Mouse (Mus musculus) hindbrain, embryonic 10.5 days (tissue): Measurements from ENCODE around the gene Phox2b. TPM values are rescaled to one million over a fixed set of nuclear protein-coding genes. Genes with fewer than 3 reads are reported as not detected.

Experiments used
- DNase-seq: peaks from one replicate; pipeline ENCODE4 v3.0.0-alpha.2; 2017; ENCODE audit warnings: low spot score
- H3K27ac ChIP-seq: fragments of 300-500 bp; sonication (generic); 2 replicates; pipeline ENCODE4 v1.5.1; 2016; ENCODE audit warnings: mild to moderate bottlenecking, moderate library complexity
- H3K27me3 ChIP-seq: fragments of 300-500 bp; sonication (generic); 2 replicates; pipeline ENCODE4 v1.6.1; 2016; ENCODE audit warnings: mild to moderate bottlenecking; ENCODE audit not compliant: poor library complexity, insufficient read depth, severe bottlenecking
- H3K36me3 ChIP-seq: fragments of 300-500 bp; sonication (generic); 2 replicates; pipeline ENCODE4 v1.6.1; 2016; ENCODE audit warnings: mild to moderate bottlenecking, moderate library complexity
- H3K4me1 ChIP-seq: fragments of 300-500 bp; sonication (generic); replicated peaks from 2 replicates; pipeline ENCODE4 v1.6.1; 2016; ENCODE audit warnings: mild to moderate bottlenecking
- H3K4me3 ChIP-seq: fragments of 300-500 bp; sonication (generic); 2 replicates; pipeline ENCODE4 v1.5.1; 2016; ENCODE audit warnings: mild to moderate bottlenecking, moderate library complexity
- H3K9me3 ChIP-seq: fragments of 300-500 bp; sonication (generic); 2 replicates; pipeline ENCODE4 v1.6.1; 2016; ENCODE audit warnings: mild to moderate bottlenecking, moderate library complexity
- WGBS: fragments of 180-500 bp; shearing (Covaris S2); methylation state at CpG from one replicate; pipeline ENCODE4 v1.1.7; 2016; 5-methylcytosine and 5-hydroxymethylcytosine counted together
- polyA plus RNA-seq: library from polyadenylated mRNA; unstranded; fragments of >200 nt; fragmentation: Nextera tagmentation; extraction: Ambion mirVana; gene quantifications from 2 replicates; pipeline ENCODE4 v1.2.1, GENCODE M21; 2016

Gene Phox2b
- polyA plus RNA-seq, 1 experiment from 2014 or later = 45.5 TPM

DNA sequence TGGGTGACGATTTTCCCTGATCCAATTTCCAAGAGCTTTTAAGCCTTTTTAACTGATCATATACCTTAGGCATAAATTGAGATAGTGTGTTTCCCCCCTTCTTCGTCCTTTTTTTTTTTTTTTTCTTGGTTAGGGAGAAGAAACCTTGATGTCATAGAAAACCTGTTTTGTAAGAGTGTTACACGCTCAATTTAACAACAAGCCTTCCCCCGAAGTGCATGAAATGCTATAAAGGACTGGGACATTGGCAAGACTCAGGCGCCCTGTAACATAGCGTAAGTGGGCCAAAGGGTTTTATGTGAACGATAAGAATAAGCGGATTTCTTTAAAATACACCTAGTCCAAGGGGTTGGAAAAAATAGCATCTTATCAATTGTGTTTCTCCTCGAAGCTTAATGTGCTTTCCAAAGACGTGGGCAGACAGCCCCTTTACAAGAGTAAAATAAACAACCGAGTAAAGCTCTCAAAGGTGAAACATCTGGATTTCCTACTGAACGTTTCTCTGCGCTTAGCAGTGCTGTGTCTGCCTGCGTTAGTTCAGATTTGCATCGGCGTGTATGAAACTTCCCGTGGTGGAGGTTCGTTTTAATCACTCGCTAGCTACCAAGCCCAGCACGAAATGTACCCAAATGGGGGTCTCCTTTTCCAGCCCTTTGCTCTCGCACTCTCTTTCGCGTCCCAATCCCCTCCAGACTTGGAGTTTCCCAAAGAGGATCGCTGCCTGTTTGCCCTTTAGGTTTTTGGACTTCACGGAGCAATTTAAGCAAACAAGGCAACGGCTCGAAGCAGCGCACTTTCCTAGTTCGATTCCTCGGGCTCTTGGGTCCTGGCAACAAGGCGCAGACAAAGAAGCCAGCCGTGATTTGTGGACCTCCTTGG lies 531 bp upstream of the Phox2b start:
- DNase-seq = peak; percentile 55
- H3K4me3 ChIP-seq = peak overlapping the region; percentile 20
- peaks cover 100% of the 10 kb centered on the region for H3K27me3 ChIP-seq
- H3K36me3 ChIP-seq = no peaks in the 10 kb centered on the region
- peak overlapping the region; percentile 75 for H3K27ac ChIP-seq
- H3K4me1 ChIP-seq = peaks cover 43% of the 10 kb centered on the region
- no peaks in the 10 kb centered on the region for H3K9me3 ChIP-seq
- under 1% methylated on average over 32 of the region's 32 CpGs for WGBS

DNA sequence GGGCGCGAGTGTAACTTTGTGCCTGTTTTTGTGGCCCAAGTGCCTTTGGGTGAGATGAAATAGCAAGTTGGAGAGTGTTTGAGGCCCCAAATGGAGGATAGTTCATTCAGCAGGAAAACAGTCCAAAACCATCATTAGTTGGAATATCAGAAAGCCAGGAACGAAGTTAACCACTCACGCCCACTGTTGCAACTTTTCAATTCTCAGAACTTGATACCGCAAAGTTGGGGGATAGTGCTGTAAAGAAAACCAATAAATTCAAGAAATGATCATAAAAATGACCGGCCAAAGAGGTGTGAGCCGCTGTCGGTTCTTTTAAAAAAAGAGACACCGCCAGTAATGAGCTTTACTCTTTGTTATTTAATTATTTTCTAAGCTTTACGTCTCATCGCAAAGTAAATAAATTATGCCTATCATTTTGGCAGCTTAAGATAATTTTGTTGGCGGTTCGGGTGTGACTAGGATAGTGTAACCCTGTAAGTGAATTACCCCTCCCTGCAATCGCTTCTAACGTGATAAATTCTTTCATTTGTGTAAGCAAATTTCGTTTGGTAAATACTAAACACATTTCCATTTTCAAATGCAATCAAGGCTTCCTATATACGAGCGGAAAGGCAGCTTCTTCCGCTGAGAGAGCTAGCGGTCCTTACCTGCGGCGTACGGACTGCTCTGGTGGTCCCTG lies 909 bp downstream of the Phox2b start:
- Histone ChIP-seq H3K9me3 (no peaks in the 10 kb centered on the region), H3K4me1 (peaks cover 34% of the 10 kb centered on the region), H3K27ac (peak overlapping the region; percentile 68), H3K36me3 (no peaks in the 10 kb centered on the region), H3K4me3 (peak overlapping the region; percentile 43), H3K27me3 (peaks cover 100% of the 10 kb centered on the region)
- WGBS = 1% methylated on average over 23 of the region's 23 CpGs
- no peak for DNase-seq

DNA sequence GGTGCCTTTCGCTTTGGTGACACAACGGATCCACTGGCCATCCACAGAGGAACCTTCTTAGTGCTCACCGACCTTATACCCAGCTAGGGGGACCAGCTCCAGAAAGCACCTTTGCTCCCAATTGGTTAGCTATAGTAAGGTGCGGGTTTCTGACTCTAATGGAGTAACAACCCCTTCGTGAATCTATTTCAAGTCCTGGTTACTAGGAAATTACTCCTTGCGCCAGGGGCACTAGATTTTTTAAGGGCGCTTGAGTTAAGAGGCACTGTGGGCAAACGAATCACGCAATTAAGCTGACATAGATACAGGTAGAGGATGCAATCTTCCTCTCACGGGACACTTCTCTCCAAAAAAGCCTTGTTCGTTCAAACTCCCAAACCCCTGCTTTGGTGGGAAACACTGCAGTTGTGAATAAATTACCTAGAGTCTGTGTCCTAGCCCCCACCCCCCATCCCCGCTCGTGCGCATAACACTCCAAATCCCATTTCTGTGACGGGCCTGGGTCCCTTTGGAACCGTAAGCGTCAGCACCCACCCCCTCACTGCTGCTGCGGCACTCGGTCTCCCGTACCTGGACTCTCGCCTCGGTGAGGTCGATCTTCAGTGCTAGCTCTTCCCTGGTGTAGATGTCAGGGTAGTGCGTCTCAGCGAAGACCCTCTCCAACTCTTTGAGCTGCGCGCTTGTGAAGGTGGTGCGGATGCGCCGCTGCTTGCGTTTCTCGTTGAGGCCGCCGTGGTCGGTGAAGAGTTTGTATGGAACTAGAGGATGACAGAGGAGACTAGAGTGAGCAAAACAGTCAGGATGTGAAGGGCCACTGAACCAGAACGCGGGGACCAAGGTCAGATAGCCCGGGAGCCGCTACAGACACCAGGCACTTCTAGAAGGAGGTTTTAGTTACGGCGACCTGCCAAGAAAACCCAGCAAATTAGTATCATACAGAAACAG lies 1.7 kb downstream of the Phox2b start:
- peak; percentile 65 for DNase-seq
- Histone ChIP-seq H3K4me3 (peak overlapping the region; percentile 43), H3K9me3 (no peaks in the 10 kb centered on the region), H3K36me3 (no peaks in the 10 kb centered on the region), H3K4me1 (peaks cover 26% of the 10 kb centered on the region), H3K27ac (peak overlapping the region; percentile 68), H3K27me3 (peaks cover 100% of the 10 kb centered on the region)
- WGBS = under 1% methylated on average over 41 of the region's 41 CpGs

DNA sequence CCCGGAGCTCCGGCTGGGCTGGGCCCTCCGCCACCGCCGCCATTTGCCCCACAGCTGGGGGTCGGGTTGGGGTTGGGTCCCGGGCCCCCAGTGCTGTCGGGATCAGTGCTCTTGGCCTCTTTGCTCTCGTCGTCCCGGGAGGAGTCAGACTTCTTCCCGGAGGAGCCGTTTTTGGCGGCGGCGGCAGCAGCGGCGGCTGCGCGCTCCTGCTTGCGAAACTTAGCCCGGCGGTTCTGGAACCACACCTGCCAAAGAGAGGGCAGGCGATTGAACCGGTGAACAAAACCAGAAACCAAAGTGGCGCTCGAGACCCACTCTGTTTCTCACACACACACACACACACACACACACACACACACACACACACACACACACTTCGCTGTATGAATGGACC lies 2.7 kb downstream of the Phox2b start:
- no peaks in the 10 kb centered on the region for H3K36me3 ChIP-seq
- H3K4me1 ChIP-seq = peaks cover 16% of the 10 kb centered on the region
- H3K27me3 ChIP-seq = peaks cover 100% of the 10 kb centered on the region
- peak; percentile 67 for DNase-seq
- WGBS = under 1% methylated on average over 28 of the region's 28 CpGs
- peak overlapping the region; percentile 55 for H3K4me3 ChIP-seq
- no peaks in the 10 kb centered on the region for H3K9me3 ChIP-seq
- H3K27ac ChIP-seq = peak overlapping the region; percentile 85

DNA sequence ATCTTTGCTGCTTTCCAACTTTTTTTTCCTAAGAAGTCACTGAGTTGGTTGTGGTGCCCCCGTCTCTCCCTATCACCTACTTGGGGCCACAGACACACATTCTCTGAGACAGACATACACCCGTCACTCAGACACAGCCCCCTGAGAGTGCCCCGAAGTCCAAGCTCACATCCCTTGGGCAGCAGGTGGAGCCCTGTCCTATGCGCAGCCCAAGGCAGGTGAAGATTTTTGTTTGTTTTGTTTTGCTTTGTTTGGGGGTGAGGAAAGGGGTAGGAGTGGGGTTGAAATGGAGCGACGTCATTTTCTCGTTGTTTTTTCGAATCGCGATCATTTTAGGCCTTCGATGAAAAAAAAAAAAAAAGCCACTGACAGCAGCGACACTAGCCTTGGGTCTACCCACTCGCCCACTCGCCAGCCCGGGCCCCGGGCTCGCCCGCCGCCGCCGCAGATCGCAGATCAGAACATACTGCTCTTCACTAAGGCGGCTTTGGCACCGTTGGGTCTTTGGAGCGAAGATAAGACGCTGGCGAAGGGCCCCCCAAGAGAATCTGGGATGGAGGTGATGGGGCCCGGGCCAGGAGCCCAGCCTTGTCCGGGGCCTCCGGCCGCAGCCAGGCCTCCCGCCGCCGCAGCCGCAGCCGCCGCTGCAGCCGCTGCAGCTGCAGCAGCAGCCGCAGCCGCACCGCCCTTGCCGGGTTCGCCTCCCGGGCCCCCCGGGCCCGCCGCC lies 3.3 kb downstream of the Phox2b start:
- peak overlapping the region; percentile 55 for H3K4me3 ChIP-seq
- H3K27ac ChIP-seq = peak overlapping the region; percentile 85
- under 1% methylated on average over 47 of the region's 47 CpGs for WGBS
- H3K27me3 ChIP-seq = peaks cover 100% of the 10 kb centered on the region
- DNase-seq = peak; percentile 67
- no peaks in the 10 kb centered on the region for H3K36me3 ChIP-seq
- H3K9me3 ChIP-seq = no peaks in the 10 kb centered on the region
- peaks cover 15% of the 10 kb centered on the region for H3K4me1 ChIP-seq

DNA sequence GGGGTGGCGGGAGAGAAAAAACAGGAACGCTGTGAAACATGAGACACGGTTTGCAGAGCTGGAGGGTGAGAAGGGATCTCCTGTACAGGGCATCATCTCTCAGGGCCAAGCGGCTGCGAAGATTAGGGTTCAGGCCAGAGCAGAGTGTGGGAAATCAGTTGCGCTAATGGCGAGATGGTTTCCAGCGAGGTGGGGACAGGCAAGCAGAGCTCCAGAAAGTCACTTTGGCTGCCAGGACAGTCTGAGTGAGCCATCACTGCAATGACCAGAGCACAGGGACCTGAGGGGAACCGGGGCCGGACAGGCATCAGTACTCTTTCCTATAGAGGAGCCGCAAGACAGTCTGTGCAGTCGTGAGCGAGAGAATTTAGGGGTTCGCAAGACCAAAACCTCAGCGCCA lies 3.9 kb downstream of the Phox2b start:
- under 1% methylated on average over 15 of the region's 15 CpGs for WGBS
- H3K27me3 ChIP-seq = peaks cover 100% of the 10 kb centered on the region
- DNase-seq = peak; percentile 61
- H3K4me1 ChIP-seq = peaks cover 15% of the 10 kb centered on the region
- H3K4me3 ChIP-seq = peak overlapping the region; percentile 55
- no peaks in the 10 kb centered on the region for H3K36me3 ChIP-seq
- peak overlapping the region; percentile 85 for H3K27ac ChIP-seq
- no peaks in the 10 kb centered on the region for H3K9me3 ChIP-seq

DNA sequence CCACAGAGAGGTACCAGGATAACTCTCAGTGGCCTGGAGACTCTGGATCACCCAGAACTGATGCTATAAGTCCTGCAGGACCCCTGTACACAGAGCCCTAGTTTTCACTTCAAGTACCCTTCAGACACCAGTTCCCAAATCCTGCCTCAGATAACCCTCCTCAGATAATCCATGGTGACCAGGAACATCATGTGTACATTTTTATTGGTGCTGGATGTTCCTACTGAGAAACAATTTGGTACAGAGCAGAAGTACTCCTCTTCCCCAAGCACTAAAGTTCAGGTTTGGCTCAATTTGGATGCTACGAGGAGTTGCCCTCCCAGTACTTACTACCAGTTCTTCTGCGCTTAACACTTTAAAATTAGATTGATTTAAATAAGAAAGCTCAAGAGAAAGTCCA lies 5.1 kb downstream of the Phox2b start:
- Histone ChIP-seq H3K4me1 (peaks cover 11% of the 10 kb centered on the region), H3K4me3 (no peak overlapping the region), H3K27ac (no peak overlapping the region), H3K9me3 (no peaks in the 10 kb centered on the region), H3K36me3 (no peaks in the 10 kb centered on the region), H3K27me3 (peaks cover 100% of the 10 kb centered on the region)
- WGBS = 11% methylated on average over 2 of the region's 2 CpGs
- DNase-seq = no peak

DNA sequence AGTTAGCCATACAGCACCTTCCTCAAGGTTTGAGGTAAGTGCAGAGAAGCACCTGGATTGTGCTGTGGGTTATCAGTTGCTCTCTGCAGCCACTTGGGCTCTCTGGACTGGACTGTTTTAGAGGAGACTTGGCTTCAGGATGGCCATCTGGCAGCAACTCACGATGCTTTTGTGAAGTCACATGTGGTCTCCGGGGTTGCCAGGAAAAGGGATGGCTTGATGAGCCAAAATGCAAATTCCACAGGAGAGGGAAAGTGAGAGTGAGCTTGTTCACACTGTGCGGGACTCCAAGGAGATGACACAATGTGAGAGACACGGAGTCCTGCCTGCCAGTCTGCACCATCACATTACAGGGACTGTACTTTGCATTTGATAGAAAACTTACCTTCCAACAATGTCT lies 7.3 kb downstream of the Phox2b start:
- Histone ChIP-seq H3K9me3 (no peaks in the 10 kb centered on the region), H3K4me1 (peaks cover 11% of the 10 kb centered on the region), H3K4me3 (no peak overlapping the region), H3K27me3 (peaks cover 97% of the 10 kb centered on the region), H3K36me3 (no peaks in the 10 kb centered on the region), H3K27ac (no peak overlapping the region)
- 26% methylated on average over 4 of the region's 4 CpGs for WGBS
- no peak for DNase-seq

DNA sequence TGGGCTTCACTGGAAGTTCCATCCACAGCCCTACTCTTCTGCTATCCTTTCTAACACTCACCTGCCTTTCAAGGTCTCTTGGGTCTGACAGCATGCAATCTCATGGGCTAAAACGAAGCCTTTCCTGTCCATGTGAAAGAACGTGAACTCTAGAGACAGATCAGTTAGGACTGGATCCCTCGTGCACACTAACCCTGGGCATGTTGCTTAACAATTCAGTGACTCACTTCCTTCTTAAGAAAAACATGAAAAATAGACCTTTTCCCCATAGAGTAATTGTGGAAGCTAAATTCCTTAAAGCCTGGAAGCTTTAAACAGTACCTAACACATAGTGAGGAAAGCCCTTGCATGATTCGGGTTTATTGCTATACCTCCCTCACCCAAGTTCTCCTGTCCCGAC lies 8.2 kb downstream of the Phox2b start:
- Histone ChIP-seq H3K27ac (no peak overlapping the region), H3K27me3 (peaks cover 89% of the 10 kb centered on the region), H3K9me3 (no peaks in the 10 kb centered on the region), H3K4me3 (no peak overlapping the region), H3K36me3 (no peaks in the 10 kb centered on the region), H3K4me1 (peaks cover 5% of the 10 kb centered on the region)
- 80% methylated on average over 5 of the region's 5 CpGs for WGBS
- DNase-seq = no peak

DNA sequence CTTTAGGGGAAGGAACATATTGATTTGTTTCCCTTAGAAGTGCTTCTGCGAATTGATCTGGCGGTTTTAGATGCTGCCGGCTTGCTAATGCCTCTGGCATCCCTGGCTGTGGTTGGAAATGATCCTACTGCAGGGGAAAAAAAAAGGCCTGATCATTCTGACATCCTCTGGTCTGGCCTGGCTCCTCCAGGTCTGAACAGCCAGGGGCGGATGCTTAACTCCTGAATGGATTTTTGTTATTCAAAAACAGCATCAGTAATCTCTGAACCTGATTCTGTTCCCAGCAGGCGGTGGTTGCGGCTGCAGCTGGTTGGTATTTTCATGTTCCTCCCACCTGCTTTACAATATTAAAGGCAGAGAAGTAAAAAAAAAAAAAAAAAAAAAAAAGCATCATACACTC lies 16.0 kb downstream of the Phox2b start:
- no peak for DNase-seq
- Histone ChIP-seq H3K27me3 (peaks cover 39% of the 10 kb centered on the region), H3K4me1 (peaks cover 8% of the 10 kb centered on the region; the same call in 1 of the 2 replicates), H3K36me3 (no peaks in the 10 kb centered on the region), H3K27ac (no peak overlapping the region), H3K9me3 (peaks cover 9% of the 10 kb centered on the region; the same call in 1 of the 2 replicates), H3K4me3 (no peak overlapping the region)
- WGBS = 31% methylated on average over 6 of the region's 6 CpGs

DNA sequence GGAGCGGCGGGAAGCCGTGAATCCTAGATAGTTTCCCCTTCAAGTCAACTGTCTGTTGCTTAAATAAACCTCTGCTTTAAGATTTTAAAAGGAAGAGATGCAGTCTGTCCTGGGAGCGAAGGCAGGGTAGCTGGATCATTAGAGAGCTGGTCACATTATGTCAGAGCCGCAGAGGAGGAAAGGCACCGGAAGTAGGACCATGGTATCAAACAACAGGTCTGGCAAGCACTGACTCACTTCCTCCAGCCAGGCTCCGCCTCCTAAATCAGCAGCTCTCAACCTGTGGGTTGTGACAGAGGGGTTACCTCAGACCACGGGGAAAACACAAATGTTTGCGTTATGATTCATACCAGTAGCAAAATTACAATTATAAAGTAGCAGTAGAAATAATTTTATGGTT lies 35.5 kb downstream of the Phox2b start:
- H3K36me3 ChIP-seq = no peaks in the 10 kb centered on the region
- H3K4me1 ChIP-seq = 0 out of 2 replicates have a peak, but pooled peaks cover 4% of the 10 kb centered on the region
- no peaks in the 10 kb centered on the region for H3K27me3 ChIP-seq
- H3K4me3 ChIP-seq = no peak overlapping the region
- no peaks in the 10 kb centered on the region for H3K9me3 ChIP-seq
- H3K27ac ChIP-seq = no peak overlapping the region
- DNase-seq = no peak
- 89% methylated on average over 9 of the region's 9 CpGs for WGBS

DNA sequence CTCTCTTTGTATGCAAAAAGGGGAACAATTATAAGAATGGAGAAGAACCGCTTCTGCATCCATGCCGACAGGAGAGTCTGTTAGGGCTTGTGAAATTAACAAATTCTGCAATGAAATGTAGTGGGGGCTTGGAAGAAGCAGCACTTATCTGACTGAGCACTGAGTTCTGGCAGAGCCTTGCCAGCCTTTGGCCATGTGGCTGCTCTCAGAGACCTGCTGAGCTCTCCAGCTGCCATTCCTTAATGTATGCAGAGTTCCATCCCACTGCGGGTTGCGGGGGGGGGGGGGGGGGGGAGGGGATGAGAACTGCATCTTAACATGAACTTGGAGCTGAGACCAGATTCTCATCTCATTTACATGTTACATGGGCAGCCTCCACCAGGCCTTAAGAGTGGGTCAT lies 38.6 kb downstream of the Phox2b start:
- H3K36me3 ChIP-seq = no peaks in the 10 kb centered on the region
- DNase-seq = no peak
- H3K27ac ChIP-seq = no peak overlapping the region
- H3K4me1 ChIP-seq = 0 out of 2 replicates have a peak, but pooled peaks cover 4% of the 10 kb centered on the region
- H3K4me3 ChIP-seq = no peak overlapping the region
- WGBS = 39% methylated on average over 4 of the region's 4 CpGs
- H3K9me3 ChIP-seq = peaks cover 2% of the 10 kb centered on the region; the same call in 1 of the 2 replicates
- no peaks in the 10 kb centered on the region for H3K27me3 ChIP-seq
